Comparison of ENCODE assay signal across 27 mouse cellular contexts in genomic region chr11:59678693-59679092, GRCm38 (mm10). TPM values are rescaled to one million over a fixed set of nuclear protein-coding genes. Genes with fewer than 3 reads are reported as not detected.
DNase-seq lines count a peak whose midpoint lies in the region; ATAC-seq and TF ChIP-seq lines count a peak whose summit lies in the region.
"Had no signal": no experiment of that assay in that cellular context is flagged by ENCODE, and none has a peak within 500 bp of the region (broad histone marks: within the 10 kb centered on the region; RNA-seq: fewer than 3 reads in every experiment).

No protein-coding gene starts in this region.

- H3K4me1 ChIP-seq in heart, adult 2 months (ENCODE audit: control insufficient read depth, insufficient read depth, low read length) = peaks cover 27% of the 10 kb centered on the region
- peaks cover 23% of the 10 kb centered on the region for H3K4me1 ChIP-seq in heart, embryonic 11.5 days (ENCODE audit: control insufficient read depth, insufficient read depth, low read length)
- peaks cover 18% of the 10 kb centered on the region for H3K4me1 ChIP-seq in liver, embryonic 15.5 days (replicated peaks)
- H3K4me1 ChIP-seq: forebrain, embryonic 12.5 days; lung, embryonic 15.5 days; midbrain, embryonic 13.5 days had no signal

- H3K4me2 ChIP-seq in heart, embryonic 11.5 days = no peak overlapping the region
- peak overlapping the region; percentile 15; the same call in 1 of the 2 replicates for H3K4me2 ChIP-seq in liver, embryonic 15.5 days
- H3K4me2 ChIP-seq: embryonic facial prominence, embryonic 13.5 days; forebrain, embryonic 12.5 days; heart, embryonic 13.5 days; hindbrain, embryonic 14.5 days; lung, embryonic 15.5 days; midbrain, embryonic 13.5 days had no signal

- H3K9ac ChIP-seq in heart, adult 2 months (ENCODE audit: low read depth, low read length) = no peak overlapping the region
- H3K9ac ChIP-seq in heart, embryonic 11.5 days (ENCODE audit: low read depth, low read length) = no peak overlapping the region
- no peak overlapping the region for H3K9ac ChIP-seq in liver, embryonic 15.5 days
- H3K9ac ChIP-seq: embryonic facial prominence, embryonic 13.5 days; forebrain, embryonic 12.5 days; forebrain, postnatal 0 days; heart, embryonic 13.5 days; hindbrain, embryonic 14.5 days; lung, embryonic 15.5 days; midbrain, embryonic 13.5 days had no signal

- 61% methylated on average over 2 of the region's 2 CpGs for WGBS in heart, adult 2 months
- WGBS in heart, embryonic 11.5 days (ENCODE audit: insufficient replicate concordance) = 80% methylated on average over 2 of the region's 2 CpGs
- 32% methylated on average over 2 of the region's 2 CpGs for WGBS in liver, embryonic 15.5 days (ENCODE audit: insufficient replicate concordance)

- H3K36me3 ChIP-seq in heart, adult 2 months (ENCODE audit: control insufficient read depth, insufficient read depth, low read length) = peaks cover 2% of the 10 kb centered on the region
- H3K36me3 ChIP-seq in heart, embryonic 11.5 days (ENCODE audit: control insufficient read depth, insufficient read depth, low read length) = 0 out of 2 replicates have a peak, but pooled peaks cover 2% of the 10 kb centered on the region
- H3K36me3 ChIP-seq in liver, embryonic 15.5 days (replicated peaks) = no peaks in the 10 kb centered on the region
- H3K36me3 ChIP-seq: lung, embryonic 15.5 days had no signal

- TF ChIP-seq CTCF in heart, adult 2 months (IDR thresholded peaks at IDR 0.05) = peak; percentile 21; the same call in 1 of the 2 replicates

- DNase-seq in heart, adult 2 months = no peak
- peak; percentile 59 for DNase-seq in liver
- DNase-seq in left cerebral cortex, postnatal 36 days (ENCODE audit: low spot score in 2 of 2) = no peak
- no peak for DNase-seq in layer of hippocampus, adult 18-20 months (ENCODE audit: low spot score in 2 of 2)
- no peak for DNase-seq in gastrocnemius, adult 18-20 months (ENCODE audit: low spot score)
- DNase-seq: adrenal gland, postnatal 14 days; cerebellum, adult 8-10 months; cerebellum, postnatal 36 days; forebrain, postnatal 0 days; gastrocnemius, postnatal 14 days; heart, postnatal 10 days; kidney, postnatal 14 days; left cerebral cortex, postnatal 4 days; right cerebral cortex, postnatal 14 days had no signal

- H3K79me2 ChIP-seq in heart, adult 2 months (replicated peaks; ENCODE audit: control insufficient read depth, insufficient read depth, low read length) = peaks cover 6% of the 10 kb centered on the region

- H3K27ac ChIP-seq in heart, adult 2 months = no peak overlapping the region
- H3K27ac ChIP-seq in heart, embryonic 11.5 days (ENCODE audit: low read depth, low read length) = no peak overlapping the region
- H3K27ac ChIP-seq in liver, embryonic 15.5 days (replicated peaks) = 0 out of 2 replicates have a peak overlapping the region, but pooled peaks have one; percentile 6
- H3K27ac ChIP-seq: embryonic facial prominence, embryonic 13.5 days; forebrain, embryonic 12.5 days; heart, embryonic 13.5 days; hindbrain, embryonic 14.5 days; lung, embryonic 15.5 days; midbrain, embryonic 13.5 days had no signal

- no peaks in the 10 kb centered on the region for H3K9me3 ChIP-seq in heart, embryonic 11.5 days (replicated peaks; ENCODE audit: control insufficient read depth, low read length)
- no peaks in the 10 kb centered on the region for H3K9me3 ChIP-seq in liver, embryonic 15.5 days (replicated peaks)
- H3K9me3 ChIP-seq: embryonic facial prominence, embryonic 13.5 days; forebrain, embryonic 12.5 days; heart, embryonic 13.5 days; lung, embryonic 15.5 days; midbrain, embryonic 13.5 days had no signal

- intact Hi-C loops in heart, adult 2 months (cut with DNase I) = no loop called here
- intact Hi-C loops in left cerebral cortex, postnatal 36 days (cut with DNase I) = no loop called here

- no peak for TF ChIP-seq EP300 in heart, adult 2 months (IDR thresholded peaks at IDR 0.05; ENCODE audit: insufficient read depth, low read depth, low read length)

- ATAC-seq in heart, embryonic 11.5 days (replicated peaks; ENCODE audit: insufficient number of reproducible peaks, low FRiP score, low TSS enrichment) = no peak
- ATAC-seq in liver, embryonic 15.5 days (ENCODE audit: insufficient read depth) = peak; percentile 76
- ATAC-seq in cerebellum, adult (ENCODE audit: insufficient number of reproducible peaks, low FRiP score, low TSS enrichment) = no peak
- ATAC-seq: forebrain, postnatal 0 days; intestine, postnatal 0 days; midbrain, embryonic 13.5 days; Patski had no signal

- H3K4me3 ChIP-seq in heart, adult 2 months = no peak overlapping the region
- H3K4me3 ChIP-seq in heart, embryonic 11.5 days (ENCODE audit: low read depth, low read length) = no peak overlapping the region
- no peak overlapping the region for H3K4me3 ChIP-seq in liver, embryonic 15.5 days (replicated peaks)
- H3K4me3 ChIP-seq: embryonic facial prominence, embryonic 13.5 days; erythroblast, embryonic 14.5 days; forebrain, embryonic 12.5 days; heart, embryonic 13.5 days; lung, embryonic 15.5 days; midbrain, embryonic 13.5 days had no signal

- no peak for TF ChIP-seq POLR2A in heart, adult 2 months (IDR thresholded peaks at IDR 0.05; ENCODE audit: insufficient read depth, low read depth, low read length)

- no peaks in the 10 kb centered on the region for H3K27me3 ChIP-seq in heart, adult 2 months (ENCODE audit: control insufficient read depth, insufficient read depth, low read length)
- H3K27me3 ChIP-seq in heart, embryonic 11.5 days (ENCODE audit: control insufficient read depth, insufficient read depth, low read length) = no peaks in the 10 kb centered on the region
- no peaks in the 10 kb centered on the region for H3K27me3 ChIP-seq in liver, embryonic 15.5 days
- H3K27me3 ChIP-seq: CH12.LX; embryonic facial prominence, embryonic 13.5 days; forebrain, embryonic 12.5 days; heart, embryonic 13.5 days; lung, embryonic 15.5 days; midbrain, embryonic 13.5 days; Patski had no signal

RNA-seq across cellular contexts. Expression of gene Mprip, which starts 17.6 kb away (rescaled TPM):
- total RNA-seq in heart, adult 2 months (2021) = 100 to 1,000 TPM; 132 to 142 TPM
- 77.1 and 81.6 TPM in 2 replicates for polyA plus RNA-seq in heart, adult 2 months (2012; rRNA removed)
- polyA plus RNA-seq in heart, embryonic 11.5 days (2014; fragmentation: Nextera tagmentation; extraction: Ambion mirVana) = 51.1 and 54.2 TPM in 2 replicates
- 14.4 and 17.3 TPM in 2 replicates for polyA plus RNA-seq in liver, embryonic 15.5 days (2015; fragmentation: Nextera tagmentation; extraction: Ambion mirVana)
- total RNA-seq in left cerebral cortex, postnatal 36 days (2021) = 100 to 1,000 TPM; 293 to 299 TPM
- total RNA-seq in layer of hippocampus, adult 18-20 months (2021) = 100 to 1,000 TPM; 283 to 287 TPM
- total RNA-seq in gastrocnemius, adult 18-20 months (2021) = 10 to 100 TPM; 61.2 to 84.0 TPM
